Mouse (Mus musculus) kidney, postnatal 0 days (tissue): ENCODE data around the gene Yars. TPM values are rescaled to one million over a fixed set of nuclear protein-coding genes. Genes with fewer than 3 reads are reported as not detected.

Experiments used
- ATAC-seq: fragments of 200-750 bp; cut with Nextera tagmentation; replicated peaks from 2 replicates; pipeline ENCODE4 v1.8.0; 2017; ENCODE audit warnings: low read depth, moderate number of reproducible peaks, moderate TSS enrichment, moderate library complexity; ENCODE audit not compliant: low FRiP score
- DNase-seq: peaks from one replicate; pipeline ENCODE4 v3.0.0-alpha.2; 2016; ENCODE audit warnings: low spot score
- H3K27ac ChIP-seq: fragments of 300-500 bp; sonication (generic); 2 replicates; pipeline ENCODE4 v1.5.1; 2014; ENCODE audit warnings: mild to moderate bottlenecking
- H3K27me3 ChIP-seq: fragments of 300-500 bp; sonication (generic); 2 replicates; pipeline ENCODE4 v1.6.1; 2014; ENCODE audit warnings: low read length, mixed read lengths; ENCODE audit not compliant: insufficient read depth
- H3K36me3 ChIP-seq: fragments of 300-500 bp; sonication (generic); 2 replicates; pipeline ENCODE4 v1.6.1; 2014; ENCODE audit warnings: low read length, mixed read lengths; ENCODE audit not compliant: insufficient read depth
- H3K4me1 ChIP-seq: fragments of 300-500 bp; sonication (generic); replicated peaks from 2 replicates; pipeline ENCODE4 v1.6.1; 2014; ENCODE audit warnings: antibody characterized with exemption, low read length, mixed read lengths; ENCODE audit not compliant: insufficient read depth
- H3K4me2 ChIP-seq: fragments of 300-500 bp; sonication (generic); 2 replicates; pipeline ENCODE4 v1.6.1; 2014; ENCODE audit warnings: mild to moderate bottlenecking, low read length, moderate library complexity, mixed read lengths
- H3K4me3 ChIP-seq: fragments of 300-500 bp; sonication (generic); replicated peaks from 2 replicates; pipeline ENCODE4 v1.5.1; 2014; ENCODE audit warnings: low read depth, low read length
- H3K9ac ChIP-seq: fragments of 300-500 bp; sonication (generic); 2 replicates; pipeline ENCODE4 v1.6.1; 2014; ENCODE audit warnings: low read depth, low read length
- H3K9me3 ChIP-seq: fragments of 300-500 bp; sonication (generic); replicated peaks from 2 replicates; pipeline ENCODE4 v1.6.1; 2016; ENCODE audit warnings: low read length, inconsistent platforms, mixed read lengths
- CTCF ChIP-seq: IDR thresholded peaks from 2 replicates; pipeline ENCODE4 v1.5.1; 2016; ENCODE audit warnings: antibody characterized with exemption, low read depth, mild to moderate bottlenecking, moderate library complexity
- WGBS: fragments of 180-500 bp; shearing (Covaris S2); extraction: QIAGEN DNeasy Blood & Tissue Kit; methylation state at CpG from one replicate; pipeline ENCODE4 v1.1.7; 2014; 5-methylcytosine and 5-hydroxymethylcytosine counted together
- polyA plus RNA-seq: library from polyadenylated mRNA; unstranded; fragments of >200 nt; fragmentation: Nextera tagmentation; extraction: Ambion mirVana; gene quantifications from 2 replicates; pipeline ENCODE4 v1.2.1, GENCODE M21; 2015

Yars gene
- polyA plus RNA-seq, 1 experiment from 2014 or later = 48.9 TPM

DNA sequence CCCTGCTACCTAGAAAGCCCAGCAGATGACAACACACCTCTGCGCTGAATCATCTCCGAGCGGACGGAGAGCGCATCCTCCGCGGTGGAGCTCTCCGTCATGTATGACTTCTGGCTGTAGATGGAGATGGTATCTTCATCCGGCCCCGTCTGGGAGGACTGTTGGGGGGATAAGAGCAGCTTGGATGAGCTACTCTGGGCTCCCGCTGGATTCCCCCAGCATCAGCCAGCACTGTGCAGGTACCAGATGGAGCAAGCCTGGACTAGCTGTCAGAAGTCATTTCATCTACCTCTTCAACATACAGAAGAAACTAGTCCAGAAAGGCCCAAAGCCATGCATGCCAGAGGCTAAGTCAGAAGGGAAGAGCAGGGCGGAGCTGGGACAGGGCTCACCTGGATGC is 35.8 kb downstream of the Yars start:
- no peak for TF ChIP-seq CTCF
- H3K27ac ChIP-seq = no peak overlapping the region
- peaks cover 18% of the 10 kb centered on the region for H3K4me1 ChIP-seq
- H3K9me3 ChIP-seq = no peaks in the 10 kb centered on the region
- peaks cover 30% of the 10 kb centered on the region for H3K36me3 ChIP-seq
- WGBS = 97% methylated on average over 12 of the region's 12 CpGs
- H3K9ac ChIP-seq = no peak overlapping the region
- ATAC-seq (no peak), DNase-seq (no peak)
- H3K27me3 ChIP-seq = no peaks in the 10 kb centered on the region
- no peak overlapping the region for H3K4me2 ChIP-seq
- H3K4me3 ChIP-seq = no peak overlapping the region

DNA sequence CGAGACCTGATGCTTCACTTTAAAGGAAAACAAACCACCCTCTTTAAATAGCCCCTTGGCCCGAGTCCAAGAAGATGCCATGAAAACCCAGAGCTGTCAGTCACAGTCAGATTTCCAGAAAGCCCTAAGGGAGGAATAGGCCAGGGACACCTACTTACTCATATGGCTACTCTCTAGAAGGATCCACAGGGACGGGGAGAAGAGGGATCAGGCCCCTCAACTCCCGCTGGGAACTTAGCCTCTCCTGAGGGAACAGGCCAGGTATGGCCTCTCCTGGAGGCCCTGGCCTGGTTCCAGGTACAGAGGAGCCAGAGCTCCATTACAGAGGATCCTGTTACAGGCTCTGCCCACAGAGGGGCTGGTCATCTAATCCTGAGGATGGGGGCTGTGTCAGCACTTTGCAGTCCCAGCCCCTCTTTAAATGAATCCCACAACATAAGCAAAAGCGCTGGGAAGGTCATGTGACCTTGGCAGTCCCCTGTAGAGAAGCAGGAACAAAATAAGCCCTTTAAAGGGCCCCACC is 36.9 kb downstream of the Yars start:
- H3K4me3 ChIP-seq = peak overlapping the region; percentile 34; the same call in 1 of the 2 replicates
- H3K27ac ChIP-seq = peak overlapping the region; percentile 67; the same call in 1 of the 2 replicates
- WGBS = 23% methylated on average over 5 of the region's 5 CpGs

GRCm38 (mm10) chr4:129227170-129227984 is 37.8 kb downstream of the Yars start:
- TF ChIP-seq CTCF = no peak
- peak overlapping the region; percentile 49 for H3K9ac ChIP-seq
- H3K9me3 ChIP-seq = no peaks in the 10 kb centered on the region
- peaks cover 13% of the 10 kb centered on the region; the same call in 1 of the 2 replicates for H3K36me3 ChIP-seq
- peaks cover 18% of the 10 kb centered on the region for H3K4me1 ChIP-seq
- peak overlapping the region; percentile 34 for H3K4me3 ChIP-seq
- peak overlapping the region; percentile 54 for H3K4me2 ChIP-seq
- 14% methylated on average over 22 of the region's 22 CpGs for WGBS
- DNase-seq (no peak), ATAC-seq (no peak)
- peak overlapping the region; percentile 67 for H3K27ac ChIP-seq
- no peaks in the 10 kb centered on the region for H3K27me3 ChIP-seq

More for the DNA sequence above, 36.9 kb downstream of the Yars start:
- TF ChIP-seq CTCF = no peak
- ATAC-seq (0 out of 2 replicates have a peak, but pooled peaks have one; percentile 41), DNase-seq (no peak)
- H3K4me2 ChIP-seq = peak overlapping the region; percentile 54
- H3K9me3 ChIP-seq = no peaks in the 10 kb centered on the region
- H3K27me3 ChIP-seq = no peaks in the 10 kb centered on the region
- H3K36me3 ChIP-seq = peaks cover 19% of the 10 kb centered on the region; the same call in 1 of the 2 replicates
- peak overlapping the region; percentile 49; the same call in 1 of the 2 replicates for H3K9ac ChIP-seq
- peaks cover 18% of the 10 kb centered on the region for H3K4me1 ChIP-seq

DNA sequence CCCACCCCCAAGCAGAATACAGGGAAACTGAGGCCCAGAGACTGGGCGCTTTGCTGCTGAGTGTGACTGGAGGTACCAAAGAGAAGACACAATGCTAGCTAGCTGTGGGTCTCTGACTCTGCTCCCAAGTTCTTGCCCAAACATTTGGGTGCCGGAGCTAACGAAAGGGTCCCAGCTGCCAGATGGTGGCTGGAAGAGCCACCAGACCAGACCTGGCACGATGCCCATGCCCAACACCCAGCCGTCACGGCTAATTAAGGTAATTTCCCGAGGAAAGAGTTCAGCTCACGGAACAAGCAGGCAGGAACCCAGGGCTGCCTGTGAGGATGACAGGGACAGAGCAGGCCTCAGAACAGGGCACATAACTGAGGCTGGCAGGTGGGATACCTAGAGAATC is 38.4 kb downstream of the Yars start:
- ATAC-seq (no peak), DNase-seq (no peak)
- 22% methylated on average over 8 of the region's 8 CpGs for WGBS
- H3K27me3 ChIP-seq = no peaks in the 10 kb centered on the region
- H3K9ac ChIP-seq = no peak overlapping the region
- H3K4me1 ChIP-seq = peaks cover 18% of the 10 kb centered on the region
- peaks cover 8% of the 10 kb centered on the region; the same call in 1 of the 2 replicates for H3K36me3 ChIP-seq
- no peak overlapping the region for H3K4me3 ChIP-seq
- peak overlapping the region; percentile 54 for H3K4me2 ChIP-seq
- no peaks in the 10 kb centered on the region for H3K9me3 ChIP-seq
- H3K27ac ChIP-seq = no peak overlapping the region
- no peak for TF ChIP-seq CTCF

GRCm38 (mm10) chr4:129230926-129231325 is 41.4 kb downstream of the Yars start:
- peaks cover 23% of the 10 kb centered on the region for H3K4me1 ChIP-seq
- no peak overlapping the region for H3K4me3 ChIP-seq
- 65% methylated on average over 8 of the region's 8 CpGs for WGBS
- H3K36me3 ChIP-seq = no peaks in the 10 kb centered on the region
- H3K27ac ChIP-seq = peak overlapping the region; percentile 72
- H3K4me2 ChIP-seq = no peak overlapping the region
- no peak for TF ChIP-seq CTCF
- H3K27me3 ChIP-seq = no peaks in the 10 kb centered on the region
- no peak overlapping the region for H3K9ac ChIP-seq
- H3K9me3 ChIP-seq = no peaks in the 10 kb centered on the region
- ATAC-seq (no peak), DNase-seq (no peak)

DNA sequence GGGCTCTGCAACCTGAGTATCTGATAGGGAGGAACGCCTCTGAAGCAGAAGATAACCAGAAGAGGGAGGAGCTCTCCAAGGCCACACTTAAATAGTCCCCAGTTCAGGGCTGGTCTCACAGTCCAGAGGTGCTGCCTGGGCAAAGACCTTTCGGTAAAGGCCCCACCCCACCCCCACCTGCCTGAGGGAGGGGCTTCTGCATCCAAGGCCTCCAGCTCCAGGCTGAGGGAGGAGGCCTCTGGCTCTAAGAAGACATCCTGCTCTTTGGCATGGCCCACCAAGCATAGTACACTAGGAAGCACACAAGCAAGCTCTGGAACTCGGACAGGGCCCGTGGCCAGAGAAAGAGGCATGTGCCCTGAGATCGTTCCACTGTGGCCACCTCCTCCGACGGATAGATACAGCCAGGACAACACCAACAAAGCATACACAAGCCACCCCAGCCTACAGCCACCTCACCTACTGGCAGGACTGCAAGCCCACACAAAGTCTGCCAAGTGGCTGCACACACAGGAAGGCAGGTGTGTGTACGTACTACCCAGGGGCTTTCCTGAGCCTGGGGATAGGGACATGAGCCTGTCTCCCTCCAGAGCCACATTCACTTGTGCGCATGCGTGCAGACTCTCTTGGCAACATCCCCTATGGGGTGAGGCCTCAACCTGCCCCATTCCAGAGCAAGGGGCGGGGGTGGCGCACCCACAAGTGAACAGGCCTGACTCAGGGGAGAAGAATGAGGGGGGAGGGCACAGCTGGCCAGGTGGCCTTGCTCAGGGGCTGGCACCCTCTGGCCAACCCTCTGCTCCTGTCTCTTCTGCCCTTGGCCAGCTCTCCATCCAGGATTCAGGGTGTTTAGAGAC is 42.3 kb downstream of the Yars start:
- no peaks in the 10 kb centered on the region for H3K36me3 ChIP-seq
- no peak for TF ChIP-seq CTCF
- DNase-seq (no peak), ATAC-seq (peak; percentile 50; the same call in 1 of the 2 replicates)
- no peaks in the 10 kb centered on the region for H3K27me3 ChIP-seq
- 62% methylated on average over 12 of the region's 12 CpGs for WGBS
- H3K27ac ChIP-seq = peak overlapping the region; percentile 72
- peaks cover 14% of the 10 kb centered on the region; the same call in 1 of the 2 replicates for H3K4me1 ChIP-seq
- H3K4me2 ChIP-seq = no peak overlapping the region
- 0 out of 2 replicates have a peak overlapping the region, but pooled peaks have one; percentile 18 for H3K9ac ChIP-seq
- no peaks in the 10 kb centered on the region for H3K9me3 ChIP-seq
- H3K4me3 ChIP-seq = no peak overlapping the region
